Mouse (Mus musculus) ES-E14 (cell line): ENCODE measurements around the gene Plscr2. TPM values are rescaled to one million over a fixed set of nuclear protein-coding genes. Genes with fewer than 3 reads are reported as not detected.

Experiments
- DNase-seq: peaks from one replicate; pipeline ENCODE4 v3.0.0-alpha.2; 2013; ENCODE audit warnings: low read depth, low spot score
- H3K27ac ChIP-seq: 2 replicates; pipeline ENCODE4 v1.5.1; 2012; ENCODE audit warnings: low read depth, mild to moderate bottlenecking, low read length, moderate library complexity, mixed read lengths; ENCODE audit not compliant: poor library complexity, insufficient read depth, severe bottlenecking
- H3K36me3 ChIP-seq: 2 replicates; pipeline ENCODE4 v1.6.1; 2012; ENCODE audit warnings: mild to moderate bottlenecking, low read length, moderate library complexity, mixed read lengths; ENCODE audit not compliant: control insufficient read depth, poor library complexity, insufficient read depth, severe bottlenecking
- H3K4me1 ChIP-seq, 2 experiments: fragments of 150-350 bp in 1 of 2; sonication (generic) in 1 of 2; 2 replicates each; pipeline ENCODE4 v1.6.1; 2012; ENCODE audit warnings: low read length in 2 of 2, mild to moderate bottlenecking in 1 of 2, mixed read lengths in 1 of 2; ENCODE audit not compliant: control insufficient read depth in 2 of 2, insufficient read depth in 2 of 2, poor library complexity in 1 of 2
- H3K4me3 ChIP-seq, 2 experiments: fragments of 150-350 bp in 1 of 2; sonication (generic) in 1 of 2; 2 replicates each; pipeline ENCODE4 v1.5.1; 2012; ENCODE audit warnings: low read length in 2 of 2, low read depth in 1 of 2, mild to moderate bottlenecking in 1 of 2, mixed read lengths in 1 of 2; ENCODE audit not compliant: insufficient read depth in 1 of 2, poor library complexity in 1 of 2, severe bottlenecking in 1 of 2
- H3K9ac ChIP-seq: 2 replicates; pipeline ENCODE4 v1.6.1; 2012; ENCODE audit warnings: low read depth, mild to moderate bottlenecking, low read length, mixed read lengths; ENCODE audit not compliant: poor library complexity, insufficient read depth, severe bottlenecking
- H3K9me3 ChIP-seq: fragments of 150-350 bp; sonication (generic); 2 replicates; pipeline ENCODE4 v1.6.1; 2012; ENCODE audit warnings: low read depth, mild to moderate bottlenecking, low read length; ENCODE audit not compliant: control insufficient read depth, insufficient read depth
- CHD2 ChIP-seq: IDR thresholded peaks from 2 replicates; pipeline ENCODE4 v1.6.1; 2014; ENCODE audit warnings: mild to moderate bottlenecking, low read depth, low read length, inconsistent platforms
- HCFC1 ChIP-seq: IDR thresholded peaks from 2 replicates; pipeline ENCODE4 v1.6.1; 2012; ENCODE audit warnings: low read length, inconsistent platforms, borderline replicate concordance; ENCODE audit not compliant: insufficient read depth
- MAFK ChIP-seq: IDR thresholded peaks from 2 replicates; pipeline ENCODE4 v1.6.1; 2014; ENCODE audit warnings: mild to moderate bottlenecking, low read depth, low read length, inconsistent platforms; ENCODE audit not compliant: insufficient read depth
- ZC3H11A ChIP-seq: IDR thresholded peaks from 2 replicates; pipeline ENCODE4 v1.6.1; 2012; ENCODE audit warnings: low read depth, mild to moderate bottlenecking, inconsistent platforms, low read length, borderline replicate concordance
- ZNF384 ChIP-seq: IDR thresholded peaks from 2 replicates; pipeline ENCODE4 v1.6.1; 2012; ENCODE audit warnings: low read depth, low read length, inconsistent platforms
- in situ Hi-C, 2 experiments: fragments of 600-800 bp; cut with MboI; formaldehyde crosslinking; loops; one replicate each; pipeline ENCODE4 v1.15.1; 2025; ENCODE audit warnings: low sequenced_read_pairs in 2 of 2, inconsistent platforms in 1 of 2; ENCODE audit not compliant: unreplicated experiment in 2 of 2
- total RNA-seq: library from RNA; depleted of rRNA; stranded (reverse); fragments of 300-350 nt; gene quantifications from 2 replicates; pipeline ENCODE4 v1.2.3, GENCODE M21; 2012

Plscr2 gene
- total RNA-seq, 1 experiment, result 1.7 TPM

- Histone ChIP-seq H3K4me3 (no peak overlapping the region), H3K4me1 (no peaks in the 10 kb centered on the region), H3K36me3 (no peaks in the 10 kb centered on the region), H3K9ac (no peak overlapping the region), H3K27ac (no peak overlapping the region), H3K9me3 (no peaks in the 10 kb centered on the region)
- TF ChIP-seq ZC3H11A (no peak), MAFK (no peak), CHD2 (no peak), HCFC1 (no peak), ZNF384 (no peak)
- no peak for DNase-seq
- in situ Hi-C loops, result no loop called here
Measured at GRCm38 (mm10) chr9:92292922-92293321, 17.5 kb downstream of the Plscr2 start.

- no peak overlapping the region for H3K4me3 ChIP-seq
- no peaks in the 10 kb centered on the region for H3K36me3 ChIP-seq
- no peak for TF ChIP-seq HCFC1
- no peak for TF ChIP-seq ZNF384
- TF ChIP-seq CHD2, result no peak
- TF ChIP-seq MAFK, result no peak
- TF ChIP-seq ZC3H11A, result no peak
- H3K4me1 ChIP-seq, result no peaks in the 10 kb centered on the region
- H3K27ac ChIP-seq, result no peak overlapping the region
- no peaks in the 10 kb centered on the region for H3K9me3 ChIP-seq
- DNase-seq, result no peak
- in situ Hi-C loops, result no loop called here
- no peak overlapping the region for H3K9ac ChIP-seq
Measured at GRCm38 (mm10) chr9:92293560-92294548, 18.5 kb downstream of the Plscr2 start.

- H3K9ac ChIP-seq, result no peak overlapping the region
Measured at GRCm38 (mm10) chr9:92298288-92298687, 22.9 kb downstream of the Plscr2 start.

DNA sequence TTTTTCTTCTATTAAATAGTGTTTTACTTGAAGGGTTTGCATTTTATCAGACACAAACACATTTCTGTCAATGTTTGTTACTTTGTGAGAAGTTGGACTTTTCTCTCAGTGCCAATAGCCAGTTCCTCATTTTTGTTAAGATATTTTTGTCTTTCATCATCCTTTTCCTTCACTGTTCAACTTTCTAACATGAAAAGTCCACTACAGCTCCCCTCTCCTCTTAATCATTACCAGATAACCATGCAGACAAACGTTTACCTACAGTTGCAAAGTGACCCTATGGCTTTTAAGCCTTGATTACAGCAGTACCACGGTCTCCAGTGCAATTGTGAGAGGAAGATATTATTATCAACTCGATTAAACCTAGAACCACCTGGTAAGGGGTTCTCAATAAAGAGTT lies 25.8 kb downstream of the Plscr2 start:
- Histone ChIP-seq H3K36me3 (no peaks in the 10 kb centered on the region), H3K4me1 (no peaks in the 10 kb centered on the region), H3K9me3 (no peaks in the 10 kb centered on the region), H3K27ac (no peak overlapping the region), H3K9ac (no peak overlapping the region), H3K4me3 (no peak overlapping the region)
- no peak for DNase-seq
- TF ChIP-seq MAFK (no peak), HCFC1 (no peak), CHD2 (no peak), ZC3H11A (no peak), ZNF384 (no peak)
- in situ Hi-C loops, result no loop called here

More at GRCm38 (mm10) chr9:92298288-92298687, 22.9 kb downstream of the Plscr2 start:
- DNase-seq, result no peak
- Histone ChIP-seq H3K36me3 (no peaks in the 10 kb centered on the region), H3K4me3 (no peak overlapping the region), H3K9me3 (no peaks in the 10 kb centered on the region), H3K4me1 (no peaks in the 10 kb centered on the region), H3K27ac (no peak overlapping the region)
- TF ChIP-seq HCFC1 (no peak), CHD2 (no peak), ZNF384 (no peak), MAFK (no peak), ZC3H11A (no peak)
- in situ Hi-C loops, result no loop called here
